Comparison of ENCODE assay signal across 29 mouse cellular contexts in genomic region chr14:104216965-104217364, GRCm38 (mm10).
DNase-seq lines count a peak whose midpoint lies in the region; ATAC-seq and TF ChIP-seq lines count a peak whose summit lies in the region.
"Had no signal": no experiment of that assay in that cellular context is flagged by ENCODE, and none has a peak within 500 bp of the region (broad histone marks: within the 10 kb centered on the region; RNA-seq: fewer than 3 reads in every experiment).

No protein-coding gene starts in this region.

- H3K9me3 ChIP-seq in forebrain, postnatal 0 days (ENCODE audit: low read length): no peaks in the 10 kb centered on the region
- no peaks in the 10 kb centered on the region for H3K9me3 ChIP-seq in forebrain, embryonic 16.5 days (ENCODE audit: control insufficient read depth, low read length)
- H3K9me3 ChIP-seq in kidney, postnatal 0 days (replicated peaks; ENCODE audit: low read length): no peaks in the 10 kb centered on the region
- no peaks in the 10 kb centered on the region for H3K9me3 ChIP-seq in kidney, embryonic 15.5 days (replicated peaks)
- H3K9me3 ChIP-seq in lung, postnatal 0 days (ENCODE audit: low read length): no peaks in the 10 kb centered on the region
- H3K9me3 ChIP-seq in stomach, postnatal 0 days (ENCODE audit: control insufficient read depth, low read length): no peaks in the 10 kb centered on the region
- H3K9me3 ChIP-seq: embryonic facial prominence, embryonic 10.5 days; embryonic facial prominence, embryonic 13.5 days; forebrain, embryonic 12.5 days; forebrain, embryonic 15.5 days; heart, embryonic 10.5 days; heart, embryonic 13.5 days; hindbrain, embryonic 15.5 days had no signal

- no peak for DNase-seq in forebrain, postnatal 0 days
- DNase-seq in kidney, postnatal 0 days (ENCODE audit: low spot score): no peak
- no peak for DNase-seq in lung, postnatal 0 days (ENCODE audit: low spot score)
- no peak for DNase-seq in lung, adult 2 months
- no peak for DNase-seq in stomach, postnatal 0 days (ENCODE audit: low spot score)
- no peak for DNase-seq in natural killer cell, adult 2 months (ENCODE audit: low spot score in 2 of 2)
- DNase-seq: adrenal gland, postnatal 10 days; cerebellum, adult 11-12 months; cerebellum, adult 8-10 months; cerebellum, postnatal 10 days; cerebellum, postnatal 36 days; embryo, embryonic 11 days; gastrocnemius, adult 2 months; gastrocnemius, postnatal 14 days; heart, adult 2 months; heart, postnatal 14 days; heart, postnatal 4 days had no signal

- no peaks in the 10 kb centered on the region for H3K4me1 ChIP-seq in forebrain, postnatal 0 days (ENCODE audit: insufficient read depth)
- no peaks in the 10 kb centered on the region for H3K4me1 ChIP-seq in forebrain, embryonic 16.5 days (replicated peaks; ENCODE audit: control insufficient read depth, insufficient read depth, low read length)
- H3K4me1 ChIP-seq in kidney, postnatal 0 days (replicated peaks; ENCODE audit: insufficient read depth, low read length): no peaks in the 10 kb centered on the region
- no peaks in the 10 kb centered on the region for H3K4me1 ChIP-seq in kidney, embryonic 15.5 days
- H3K4me1 ChIP-seq in lung, postnatal 0 days (ENCODE audit: insufficient read depth, low read depth, low read length): no peaks in the 10 kb centered on the region
- no peaks in the 10 kb centered on the region for H3K4me1 ChIP-seq in lung, adult 2 months (ENCODE audit: control insufficient read depth, insufficient read depth, low read length)
- H3K4me1 ChIP-seq in stomach, postnatal 0 days (replicated peaks; ENCODE audit: control insufficient read depth, insufficient read depth): no peaks in the 10 kb centered on the region
- H3K4me1 ChIP-seq: embryonic facial prominence, embryonic 10.5 days; embryonic facial prominence, embryonic 13.5 days; forebrain, embryonic 12.5 days; forebrain, embryonic 15.5 days; heart, embryonic 10.5 days; heart, embryonic 13.5 days; hindbrain, embryonic 15.5 days had no signal

- no peaks in the 10 kb centered on the region for H3K36me3 ChIP-seq in forebrain, postnatal 0 days (ENCODE audit: insufficient read depth)
- H3K36me3 ChIP-seq in forebrain, embryonic 16.5 days (ENCODE audit: control insufficient read depth, insufficient read depth): no peaks in the 10 kb centered on the region
- H3K36me3 ChIP-seq in kidney, postnatal 0 days (ENCODE audit: insufficient read depth, low read length): no peaks in the 10 kb centered on the region
- H3K36me3 ChIP-seq in kidney, embryonic 15.5 days: no peaks in the 10 kb centered on the region
- no peaks in the 10 kb centered on the region for H3K36me3 ChIP-seq in lung, postnatal 0 days (ENCODE audit: insufficient read depth, low read length)
- H3K36me3 ChIP-seq in stomach, postnatal 0 days (ENCODE audit: control insufficient read depth, insufficient read depth, low read length): no peaks in the 10 kb centered on the region
- H3K36me3 ChIP-seq: embryonic facial prominence, embryonic 10.5 days; embryonic facial prominence, embryonic 13.5 days; forebrain, embryonic 12.5 days; forebrain, embryonic 15.5 days; G1E; heart, embryonic 10.5 days; heart, embryonic 13.5 days; hindbrain, embryonic 15.5 days had no signal

- 81% methylated on average over 5 of the region's 5 CpGs for WGBS in forebrain, postnatal 0 days
- WGBS in forebrain, embryonic 16.5 days: 84% methylated on average over 5 of the region's 5 CpGs
- 84% methylated on average over 5 of the region's 5 CpGs for WGBS in kidney, postnatal 0 days
- WGBS in kidney, embryonic 15.5 days: 83% methylated on average over 5 of the region's 5 CpGs
- 74% methylated on average over 5 of the region's 5 CpGs for WGBS in lung, postnatal 0 days
- whole genome bisulfite sequencing in lung, adult 2 months: 72% methylated on average over 5 of the region's 5 CpGs
- 72% methylated on average over 5 of the region's 5 CpGs for WGBS in stomach, postnatal 0 days

- TF ChIP-seq EP300 in lung, postnatal 0 days (IDR thresholded peaks at IDR 0.05): no peak
- no peak for TF ChIP-seq EP300 in stomach, postnatal 0 days (optimal IDR thresholded peaks at IDR 0.05)

- no peak overlapping the region for H3K4me2 ChIP-seq in forebrain, postnatal 0 days (ENCODE audit: low read depth)
- H3K4me2 ChIP-seq in forebrain, embryonic 16.5 days (ENCODE audit: low read length): no peak overlapping the region
- no peak overlapping the region for H3K4me2 ChIP-seq in kidney, postnatal 0 days (ENCODE audit: low read length)
- H3K4me2 ChIP-seq in kidney, embryonic 15.5 days: no peak overlapping the region
- H3K4me2 ChIP-seq in lung, postnatal 0 days (replicated peaks; ENCODE audit: low read depth, low read length): no peak overlapping the region
- H3K4me2 ChIP-seq in stomach, postnatal 0 days (replicated peaks; ENCODE audit: low read depth): no peak overlapping the region
- H3K4me2 ChIP-seq: embryonic facial prominence, embryonic 13.5 days; forebrain, embryonic 12.5 days; forebrain, embryonic 15.5 days; heart, embryonic 13.5 days; hindbrain, embryonic 15.5 days had no signal

- H3K27me3 ChIP-seq in forebrain, postnatal 0 days (ENCODE audit: insufficient read depth, low read length): no peaks in the 10 kb centered on the region
- H3K27me3 ChIP-seq in forebrain, embryonic 16.5 days (replicated peaks; ENCODE audit: control insufficient read depth, insufficient read depth, low read length): no peaks in the 10 kb centered on the region
- H3K27me3 ChIP-seq in kidney, postnatal 0 days (ENCODE audit: insufficient read depth, low read length): no peaks in the 10 kb centered on the region
- H3K27me3 ChIP-seq in kidney, embryonic 15.5 days: no peaks in the 10 kb centered on the region
- no peaks in the 10 kb centered on the region for H3K27me3 ChIP-seq in lung, postnatal 0 days (replicated peaks; ENCODE audit: insufficient read depth, low read length)
- no peaks in the 10 kb centered on the region for H3K27me3 ChIP-seq in stomach, postnatal 0 days (ENCODE audit: control insufficient read depth, insufficient read depth, low read length)
- H3K27me3 ChIP-seq: embryonic facial prominence, embryonic 13.5 days; forebrain, embryonic 12.5 days; forebrain, embryonic 15.5 days; heart, embryonic 13.5 days; hindbrain, embryonic 15.5 days had no signal

- TF ChIP-seq CTCF in forebrain, postnatal 0 days (IDR thresholded peaks at IDR 0.05; ENCODE audit: low read depth): peak; percentile 31
- TF ChIP-seq CTCF in kidney, postnatal 0 days (IDR thresholded peaks at IDR 0.05; ENCODE audit: low read depth): peak; percentile 52
- peak; percentile 49 for TF ChIP-seq CTCF in lung, postnatal 0 days (IDR thresholded peaks at IDR 0.05)
- TF ChIP-seq CTCF in lung, adult 2 months (IDR thresholded peaks at IDR 0.05; ENCODE audit: insufficient read depth, low read length): no peak
- peak; percentile 43 for TF ChIP-seq CTCF in stomach, postnatal 0 days (IDR thresholded peaks at IDR 0.05; ENCODE audit: low read depth)

- TF ChIP-seq POLR2A in lung, adult 2 months (IDR thresholded peaks at IDR 0.05; ENCODE audit: borderline replicate concordance, extremely low read depth, low read depth, low read length): no peak

- no peak for ATAC-seq in forebrain, postnatal 0 days
- ATAC-seq in forebrain, embryonic 16.5 days: no peak
- no peak for ATAC-seq in kidney, postnatal 0 days (replicated peaks; ENCODE audit: low FRiP score, low read depth)
- no peak for ATAC-seq in kidney, embryonic 15.5 days (replicated peaks; ENCODE audit: low FRiP score)
- no peak for ATAC-seq in lung, postnatal 0 days
- ATAC-seq in stomach, postnatal 0 days (ENCODE audit: low FRiP score, low TSS enrichment): no peak
- ATAC-seq: forebrain, embryonic 15.5 days; Patski had no signal

- H3K4me3 ChIP-seq in forebrain, postnatal 0 days (ENCODE audit: low read depth, low read length): no peak overlapping the region
- H3K4me3 ChIP-seq in forebrain, embryonic 16.5 days (replicated peaks; ENCODE audit: low read length): no peak overlapping the region
- H3K4me3 ChIP-seq in kidney, postnatal 0 days (replicated peaks; ENCODE audit: low read depth, low read length): no peak overlapping the region
- no peak overlapping the region for H3K4me3 ChIP-seq in kidney, embryonic 15.5 days (replicated peaks)
- no peak overlapping the region for H3K4me3 ChIP-seq in lung, postnatal 0 days (ENCODE audit: low read depth, low read length)
- no peak overlapping the region for H3K4me3 ChIP-seq in lung, adult 2 months (replicated peaks; ENCODE audit: extremely low read depth, low read depth, low read length)
- H3K4me3 ChIP-seq in stomach, postnatal 0 days (ENCODE audit: low read depth, low read length): no peak overlapping the region
- H3K4me3 ChIP-seq: embryonic facial prominence, embryonic 10.5 days; embryonic facial prominence, embryonic 13.5 days; erythroblast, embryonic 14.5 days; forebrain, embryonic 12.5 days; forebrain, embryonic 15.5 days; gastrocnemius, adult 2 months; heart, adult 2 months; heart, embryonic 10.5 days; heart, embryonic 13.5 days; hindbrain, embryonic 15.5 days had no signal

- H3K9ac ChIP-seq in forebrain, postnatal 0 days: no peak overlapping the region
- H3K9ac ChIP-seq in forebrain, embryonic 16.5 days (replicated peaks; ENCODE audit: low read depth, low read length): no peak overlapping the region
- no peak overlapping the region for H3K9ac ChIP-seq in kidney, postnatal 0 days (ENCODE audit: low read depth, low read length)
- no peak overlapping the region for H3K9ac ChIP-seq in kidney, embryonic 15.5 days
- no peak overlapping the region for H3K9ac ChIP-seq in lung, postnatal 0 days (replicated peaks; ENCODE audit: low read depth)
- no peak overlapping the region for H3K9ac ChIP-seq in stomach, postnatal 0 days (ENCODE audit: low read length)
- H3K9ac ChIP-seq: embryonic facial prominence, embryonic 13.5 days; forebrain, embryonic 12.5 days; forebrain, embryonic 15.5 days; heart, embryonic 13.5 days; hindbrain, embryonic 15.5 days had no signal

- H3K27ac ChIP-seq in forebrain, postnatal 0 days (ENCODE audit: low read depth, low read length): no peak overlapping the region
- no peak overlapping the region for H3K27ac ChIP-seq in forebrain, embryonic 16.5 days (ENCODE audit: low read length)
- no peak overlapping the region for H3K27ac ChIP-seq in kidney, postnatal 0 days
- H3K27ac ChIP-seq in kidney, embryonic 15.5 days: no peak overlapping the region
- H3K27ac ChIP-seq in lung, postnatal 0 days (ENCODE audit: low read length): no peak overlapping the region
- no peak overlapping the region for H3K27ac ChIP-seq in stomach, postnatal 0 days (replicated peaks)
- H3K27ac ChIP-seq: embryonic facial prominence, embryonic 10.5 days; embryonic facial prominence, embryonic 13.5 days; forebrain, embryonic 12.5 days; forebrain, embryonic 15.5 days; gastrocnemius, adult 2 months; heart, adult 2 months; heart, embryonic 10.5 days; heart, embryonic 13.5 days; hindbrain, embryonic 15.5 days had no signal
